In the genomic region with DNA sequence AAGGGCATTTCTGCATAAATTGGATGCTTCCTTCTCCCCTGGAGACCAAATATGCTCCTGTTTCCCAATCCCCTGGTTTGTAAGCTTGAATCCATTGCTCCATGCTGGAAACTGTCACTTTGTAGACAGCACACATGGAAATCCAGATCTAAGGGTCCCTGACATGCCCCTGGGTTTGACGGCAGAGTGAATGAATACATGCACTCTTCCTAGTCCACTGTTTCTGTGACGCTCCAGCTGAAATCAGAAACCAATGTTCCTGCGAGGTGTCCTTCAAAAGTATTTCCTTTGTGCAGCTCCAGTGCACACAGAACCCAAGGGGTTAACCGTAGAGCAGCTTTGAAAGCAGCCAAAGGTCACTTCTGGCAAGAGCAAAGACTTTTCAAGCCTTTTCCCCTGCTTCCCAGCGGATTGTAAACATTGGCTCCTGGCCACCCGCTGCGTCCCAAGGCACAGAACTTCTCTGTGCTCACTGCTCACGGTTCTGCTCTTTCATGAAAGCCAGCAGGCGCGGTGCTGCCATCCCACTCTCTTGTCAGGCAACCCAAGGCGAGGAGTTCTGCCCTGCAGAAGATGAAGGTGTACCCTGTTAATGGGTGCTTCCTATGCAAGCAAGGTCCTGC, we compare ENCODE assay signal across 8 mouse cellular contexts.
DNase-seq lines count a peak whose midpoint lies in the region; ATAC-seq lines count a peak whose summit lies in the region.
"Not testable (repeated sequence)": the region's sequence is repeated elsewhere in the genome, so short reads cannot be mapped to it uniquely, and the experiment has no call there.

No protein-coding gene starts in this region.

- H3K27ac ChIP-seq in ES-E14 (ENCODE audit: insufficient read depth, low read depth, low read length, poor library complexity, severe bottlenecking); hindbrain, embryonic 11.5 days (ENCODE audit: low read depth, low read length); kidney, embryonic 16.5 days (ENCODE audit: low read length); liver, embryonic 12.5 days: not testable (repeated sequence)
- H3K27ac ChIP-seq in midbrain, embryonic 10.5 days (replicated peaks) = peak overlapping the region; percentile 69

- under 1% methylated on average over 11 of the region's 11 CpGs for whole genome bisulfite sequencing in hindbrain, embryonic 11.5 days
- 1% methylated on average over 11 of the region's 11 CpGs for WGBS in kidney, embryonic 16.5 days
- 14% methylated on average over 11 of the region's 11 CpGs for WGBS in liver, embryonic 12.5 days (ENCODE audit: insufficient replicate concordance)
- 2% methylated on average over 11 of the region's 11 CpGs for WGBS in midbrain, embryonic 10.5 days

- H3K4me3 ChIP-seq in ES-E14 (ENCODE audit: insufficient read depth in 1 of 2, low read depth in 1 of 2, low read length in 2 of 2, poor library complexity in 1 of 2, severe bottlenecking in 1 of 2); hindbrain, embryonic 11.5 days (ENCODE audit: low read depth, low read length); kidney, embryonic 16.5 days (ENCODE audit: low read length); liver, embryonic 12.5 days: not testable (repeated sequence)
- peak overlapping the region; percentile 34; the same call in 1 of the 2 replicates for H3K4me3 ChIP-seq in midbrain, embryonic 10.5 days

- not testable (repeated sequence) for H3K27me3 ChIP-seq in hindbrain, embryonic 11.5 days (ENCODE audit: control insufficient read depth, insufficient read depth, low read length); kidney, embryonic 16.5 days (ENCODE audit: insufficient read depth, low read length); liver, embryonic 12.5 days (replicated peaks); midbrain, embryonic 10.5 days (ENCODE audit: low read depth, poor library complexity, severe bottlenecking)

- peak; percentile 29 for DNase-seq in ES-E14 (ENCODE audit: low read depth, low spot score)
- DNase-seq in embryo, embryonic 10.5 days (ENCODE audit: low spot score) = peak; percentile 75
- peak; percentile 53 for DNase-seq in forelimb bud, embryonic 11.5 days (ENCODE audit: low read depth, low spot score)
- peak; percentile 54 for DNase-seq in hindbrain, embryonic 11.5 days (ENCODE audit: low spot score)
- peak; percentile 62 for DNase-seq in midbrain, embryonic 10.5 days (ENCODE audit: low spot score)
- peak; percentile 20 for DNase-seq in retina, postnatal 1 day

- H3K4me1 ChIP-seq in ES-E14 (ENCODE audit: control insufficient read depth in 2 of 2, insufficient read depth in 2 of 2, low read length in 2 of 2, poor library complexity in 1 of 2); hindbrain, embryonic 11.5 days (replicated peaks; ENCODE audit: control insufficient read depth, insufficient read depth, low read length); kidney, embryonic 16.5 days (ENCODE audit: insufficient read depth, low read length); liver, embryonic 12.5 days: not testable (repeated sequence)
- H3K4me1 ChIP-seq in midbrain, embryonic 10.5 days = peaks cover 11% of the 10 kb centered on the region

- ATAC-seq in hindbrain, embryonic 11.5 days (ENCODE audit: low FRiP score) = peak; percentile 61; the same call in 1 of the 2 replicates
- peak; percentile 89; the same call in 1 of the 2 replicates for ATAC-seq in kidney, embryonic 16.5 days (ENCODE audit: low FRiP score, low TSS enrichment)
- ATAC-seq in liver, embryonic 12.5 days = peak; percentile 60; the same call in 1 of the 2 replicates

- not testable (repeated sequence) for H3K36me3 ChIP-seq in ES-E14 (ENCODE audit: control insufficient read depth, insufficient read depth, low read length, poor library complexity, severe bottlenecking); hindbrain, embryonic 11.5 days (ENCODE audit: control insufficient read depth, insufficient read depth, low read length); kidney, embryonic 16.5 days (ENCODE audit: insufficient read depth, low read length); liver, embryonic 12.5 days; midbrain, embryonic 10.5 days

- H3K9ac ChIP-seq in ES-E14 (ENCODE audit: insufficient read depth, low read depth, low read length, poor library complexity, severe bottlenecking); hindbrain, embryonic 11.5 days (ENCODE audit: low read depth, low read length); kidney, embryonic 16.5 days (replicated peaks; ENCODE audit: low read length); liver, embryonic 12.5 days: not testable (repeated sequence)

- H3K9me3 ChIP-seq in ES-E14 (ENCODE audit: control insufficient read depth, insufficient read depth, low read depth, low read length); hindbrain, embryonic 11.5 days (ENCODE audit: control insufficient read depth, low read length); kidney, embryonic 16.5 days (ENCODE audit: low read length); liver, embryonic 12.5 days (replicated peaks); midbrain, embryonic 10.5 days (replicated peaks): not testable (repeated sequence)

- not testable (repeated sequence) for H3K4me2 ChIP-seq in hindbrain, embryonic 11.5 days (replicated peaks; ENCODE audit: low read depth, low read length)
- H3K4me2 ChIP-seq in kidney, embryonic 16.5 days (replicated peaks; ENCODE audit: low read depth, low read length) = peak overlapping the region; percentile 36; the same call in 1 of the 2 replicates
- peak overlapping the region; percentile 1; the same call in 1 of the 2 replicates for H3K4me2 ChIP-seq in liver, embryonic 12.5 days

- in situ Hi-C loops in ES-E14 (cut with MboI; ENCODE audit: low sequenced_read_pairs in 2 of 2, unreplicated experiment in 2 of 2) = not testable (repeated sequence)

Comparison
In these comparisons a context has a peak if more than half of its experiments do, and no peak if none do; other contexts are left out.
1. DNase-seq: peak in every context shown above with its lines; median percentile 75 in embryo, embryonic 10.5 days; 62 in midbrain, embryonic 10.5 days; 54 in hindbrain, embryonic 11.5 days; 53 in forelimb bud, embryonic 11.5 days; 29 in ES-E14; 20 in retina, postnatal 1 day.